Mouse (Mus musculus) heart, embryonic 15.5 days (tissue): ENCODE measurements around the gene Lig1. TPM values are rescaled to one million over a fixed set of nuclear protein-coding genes. Genes with fewer than 3 reads are reported as not detected.
"Not testable (repeated sequence)": the region's sequence is repeated elsewhere in the genome, so short reads cannot be mapped to it uniquely, and the experiment has no call there.

Experiments
- ATAC-seq: fragments of 200-750 bp; cut with Nextera tagmentation; replicated peaks from 2 replicates; pipeline ENCODE4 v1.8.0; 2017; ENCODE audit warnings: low read depth, moderate TSS enrichment; ENCODE audit not compliant: insufficient number of reproducible peaks, insufficient read depth, low FRiP score
- H3K27ac ChIP-seq: fragments of 300-500 bp; sonication (generic); 2 replicates; pipeline ENCODE4 v1.5.1; 2015; ENCODE audit warnings: mild to moderate bottlenecking, inconsistent platforms
- H3K27me3 ChIP-seq: fragments of 300-500 bp; sonication (generic); 2 replicates; pipeline ENCODE4 v1.6.1; 2015; ENCODE audit warnings: inconsistent platforms
- H3K36me3 ChIP-seq: fragments of 300-500 bp; sonication (generic); 2 replicates; pipeline ENCODE4 v1.6.1; 2015; ENCODE audit warnings: mild to moderate bottlenecking, inconsistent platforms
- H3K4me1 ChIP-seq: fragments of 300-500 bp; sonication (generic); replicated peaks from 2 replicates; pipeline ENCODE4 v1.6.1; 2015; ENCODE audit warnings: inconsistent platforms
- H3K4me2 ChIP-seq: fragments of 300-500 bp; sonication (generic); 2 replicates; pipeline ENCODE4 v1.6.1; 2015; ENCODE audit warnings: inconsistent platforms, mild to moderate bottlenecking, moderate library complexity
- H3K4me3 ChIP-seq: fragments of 300-500 bp; sonication (generic); 2 replicates; pipeline ENCODE4 v1.5.1; 2015; ENCODE audit warnings: mild to moderate bottlenecking, inconsistent platforms
- H3K9ac ChIP-seq: fragments of 300-500 bp; sonication (generic); 2 replicates; pipeline ENCODE4 v1.6.1; 2015; ENCODE audit warnings: mild to moderate bottlenecking, inconsistent platforms
- H3K9me3 ChIP-seq: fragments of 300-500 bp; sonication (generic); replicated peaks from 2 replicates; pipeline ENCODE4 v1.6.1; 2016; ENCODE audit warnings: inconsistent platforms
- WGBS: fragments of 180-500 bp; shearing (Covaris S2); methylation state at CpG from one replicate; pipeline ENCODE4 v1.1.7; 2015; ENCODE audit warnings: mixed read lengths; 5-methylcytosine and 5-hydroxymethylcytosine counted together
- polyA plus RNA-seq: library from polyadenylated mRNA; unstranded; fragments of >200 nt; fragmentation: Nextera tagmentation; extraction: Ambion mirVana; gene quantifications from 2 replicates; pipeline ENCODE4 v1.2.1, GENCODE M21; 2015

Gene Lig1
- polyA plus RNA-seq: 47.8 and 57.2 TPM in 2 replicates

GRCm38 (mm10) chr7:13277081-13277480 is at the start of gene Lig1:
Gene Lig1, plus strand, starts transcription at chr7:13277283.
- Histone ChIP-seq H3K36me3 (peaks cover 34% of the 10 kb centered on the region), H3K4me2 (peak within 1 kb of the TSS; percentile 87), H3K9ac (peak within 1 kb of the TSS; percentile 82), H3K27ac (peak within 1 kb of the TSS; percentile 96), H3K4me3 (peak within 1 kb of the TSS; percentile 91), H3K4me1 (peaks cover 7% of the 10 kb centered on the region), H3K27me3 (no peaks in the 10 kb centered on the region), H3K9me3 (no peaks in the 10 kb centered on the region)
- 94% methylated on average over 16 of the region's 16 CpGs for WGBS
- no peak for ATAC-seq

GRCm38 (mm10) chr7:13260746-13261700 is 16.1 kb upstream of the Lig1 start:
- Histone ChIP-seq H3K9ac (no peak overlapping the region), H3K4me3 (0 out of 2 replicates have a peak overlapping the region, but pooled peaks have one; percentile 2), H3K4me1 (no peaks in the 10 kb centered on the region), H3K27me3 (peaks cover 5% of the 10 kb centered on the region; the same call in 1 of the 2 replicates), H3K9me3 (no peaks in the 10 kb centered on the region), H3K4me2 (peak overlapping the region; percentile 30; the same call in 1 of the 2 replicates), H3K27ac (no peak overlapping the region), H3K36me3 (no peaks in the 10 kb centered on the region)
- no peak for ATAC-seq
- 43% methylated on average over 50 of the region's 50 CpGs for WGBS

- WGBS: 74% methylated on average over 5 of the region's 5 CpGs
Measured at GRCm38 (mm10) chr7:13263851-13264250, 13.2 kb upstream of the Lig1 start.

DNA sequence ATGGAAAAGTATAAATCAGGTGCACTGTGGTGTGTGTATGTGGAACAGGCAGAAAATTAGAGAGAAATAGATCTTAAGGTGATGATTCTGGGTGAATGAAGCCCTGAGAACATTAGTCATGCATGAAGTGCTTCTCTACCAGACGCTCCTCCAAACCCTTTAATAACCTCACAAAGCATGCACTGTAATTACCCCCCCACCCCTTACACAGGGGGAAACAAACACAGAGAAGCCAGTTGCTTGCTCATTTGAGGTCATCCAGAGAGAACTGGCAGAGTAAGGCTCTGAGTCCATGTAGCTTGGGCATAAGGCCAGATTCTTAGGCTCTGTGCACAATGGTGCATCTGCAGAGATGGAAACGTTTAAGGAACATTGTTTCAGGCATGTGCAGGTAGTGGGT is 12.7 kb upstream of the Lig1 start:
- no peaks in the 10 kb centered on the region for H3K36me3 ChIP-seq
- H3K4me2 ChIP-seq: no peak overlapping the region
- no peak overlapping the region for H3K4me3 ChIP-seq
- H3K9me3 ChIP-seq: no peaks in the 10 kb centered on the region
- no peak for ATAC-seq
- no peak overlapping the region for H3K27ac ChIP-seq
- 60% methylated on average over 2 of the region's 2 CpGs for WGBS
- no peak overlapping the region for H3K9ac ChIP-seq
- no peaks in the 10 kb centered on the region for H3K4me1 ChIP-seq
- H3K27me3 ChIP-seq: peaks cover 5% of the 10 kb centered on the region; the same call in 1 of the 2 replicates

More at GRCm38 (mm10) chr7:13263851-13264250, 13.2 kb upstream of the Lig1 start:
- Histone ChIP-seq H3K36me3 (no peaks in the 10 kb centered on the region), H3K4me3 (no peak overlapping the region), H3K4me2 (no peak overlapping the region), H3K27ac (no peak overlapping the region), H3K9ac (no peak overlapping the region), H3K27me3 (peaks cover 5% of the 10 kb centered on the region; the same call in 1 of the 2 replicates), H3K9me3 (no peaks in the 10 kb centered on the region), H3K4me1 (no peaks in the 10 kb centered on the region)
- no peak for ATAC-seq

DNA sequence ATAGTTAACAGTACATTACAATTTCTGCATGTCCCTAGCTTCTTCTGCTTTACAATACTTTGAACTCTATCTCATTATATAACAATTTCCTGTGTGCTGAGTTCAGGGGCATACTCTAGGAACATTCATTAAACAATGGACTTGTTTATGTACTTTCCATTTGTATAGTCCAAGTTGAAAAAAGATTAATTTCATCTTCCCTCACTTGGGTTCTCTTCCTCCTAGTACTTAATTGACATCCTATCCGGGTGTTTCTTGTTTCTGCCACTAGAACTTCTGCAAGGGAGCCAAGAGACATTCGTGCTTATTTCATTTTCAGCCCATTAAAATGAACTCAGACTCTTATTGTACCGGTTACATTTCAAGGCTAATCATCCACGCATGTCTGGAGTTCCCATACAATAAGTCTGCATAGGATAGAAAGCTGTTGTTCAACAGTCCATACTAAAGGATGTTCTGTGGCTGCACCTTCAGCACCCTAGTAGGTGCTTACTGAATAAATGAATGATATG is 8.3 kb upstream of the Lig1 start:
- ATAC-seq: no peak
- Histone ChIP-seq H3K27me3 (no peaks in the 10 kb centered on the region), H3K9me3 (no peaks in the 10 kb centered on the region), H3K9ac (no peak overlapping the region), H3K4me2 (no peak overlapping the region), H3K36me3 (0 out of 2 replicates have a peak, but pooled peaks cover 3% of the 10 kb centered on the region), H3K4me3 (no peak overlapping the region), H3K4me1 (no peaks in the 10 kb centered on the region), H3K27ac (no peak overlapping the region)
- 86% methylated on average over 4 of the region's 4 CpGs for WGBS

- Histone ChIP-seq H3K27me3 (no peaks in the 10 kb centered on the region), H3K9ac (no peak overlapping the region), H3K27ac (no peak overlapping the region), H3K9me3 (no peaks in the 10 kb centered on the region), H3K36me3 (peaks cover 6% of the 10 kb centered on the region; the same call in 1 of the 2 replicates), H3K4me3 (no peak overlapping the region), H3K4me2 (no peak overlapping the region), H3K4me1 (no peaks in the 10 kb centered on the region)
- no peak; the same call in 1 of the 2 replicates for ATAC-seq
- WGBS: 68% methylated on average over 11 of the region's 11 CpGs
Measured at GRCm38 (mm10) chr7:13269394-13269793, 7.7 kb upstream of the Lig1 start.

DNA sequence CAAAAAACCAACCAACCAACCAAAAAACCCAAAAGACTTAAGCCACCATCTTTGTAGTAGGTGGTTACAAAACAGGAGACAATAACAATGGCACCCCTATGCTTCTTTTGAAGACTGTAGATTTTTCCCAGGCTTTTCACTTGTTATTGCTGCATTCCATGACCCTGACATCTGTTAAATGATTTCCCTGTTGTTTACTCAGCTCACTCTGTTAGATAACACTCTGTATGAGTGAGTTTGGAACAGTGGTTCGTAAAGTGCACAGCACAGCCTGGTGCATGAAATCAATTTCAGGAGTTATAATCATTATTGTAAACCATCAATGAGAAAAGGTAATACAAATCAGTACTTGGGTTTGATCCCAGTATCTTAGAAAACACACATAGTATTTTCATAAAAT is 5.4 kb upstream of the Lig1 start:
- Histone ChIP-seq H3K9ac (no peak overlapping the region), H3K36me3 (peaks cover 29% of the 10 kb centered on the region), H3K4me3 (no peak overlapping the region), H3K4me1 (no peaks in the 10 kb centered on the region), H3K4me2 (no peak overlapping the region), H3K27me3 (no peaks in the 10 kb centered on the region), H3K9me3 (no peaks in the 10 kb centered on the region), H3K27ac (no peak overlapping the region)
- WGBS: 73% methylated on average over 1 of the region's 1 CpGs
- ATAC-seq: no peak

DNA sequence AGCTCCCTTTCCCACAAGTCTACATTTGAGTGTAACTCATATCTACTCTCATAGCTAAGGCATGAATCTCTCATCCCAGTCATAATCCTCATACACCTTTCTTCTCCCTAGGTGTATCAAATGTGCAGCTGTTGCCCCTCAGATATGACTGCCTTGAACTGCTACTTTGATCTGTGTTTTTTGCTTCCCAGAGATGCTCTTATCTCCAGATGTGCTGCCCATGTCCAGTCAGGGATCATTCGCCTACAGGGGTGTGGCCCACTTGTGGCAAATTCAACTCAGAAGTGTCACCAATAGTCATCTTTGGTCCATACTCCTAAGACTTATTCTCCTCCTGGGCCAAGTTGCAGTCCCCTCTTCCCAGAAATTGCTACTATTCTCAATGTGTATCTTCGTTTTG is 750 bp downstream of the Lig1 start:
- Histone ChIP-seq H3K4me2 (peak overlapping the region; percentile 87), H3K4me3 (peak overlapping the region; percentile 91), H3K9ac (peak overlapping the region; percentile 82), H3K36me3 (peaks cover 40% of the 10 kb centered on the region), H3K9me3 (no peaks in the 10 kb centered on the region), H3K27ac (peak overlapping the region; percentile 96), H3K4me1 (peaks cover 7% of the 10 kb centered on the region), H3K27me3 (no peaks in the 10 kb centered on the region)
- 12% methylated on average over 2 of the region's 2 CpGs for WGBS
- ATAC-seq: no peak

GRCm38 (mm10) chr7:13278308-13278891 is 1.3 kb downstream of the Lig1 start, which contains the start of gene Zswim9:
Gene Zswim9, minus strand, starts transcription at chr7:13278721.
- Histone ChIP-seq H3K4me1 (peaks cover 7% of the 10 kb centered on the region), H3K4me2 (peak within 1 kb of the TSS; percentile 87), H3K4me3 (peak within 1 kb of the TSS; percentile 91), H3K27ac (peak within 1 kb of the TSS; percentile 96), H3K36me3 (peaks cover 42% of the 10 kb centered on the region), H3K9ac (peak within 1 kb of the TSS; percentile 82), H3K9me3 (no peaks in the 10 kb centered on the region), H3K27me3 (no peaks in the 10 kb centered on the region)
- ATAC-seq: peak; percentile 97
- WGBS: under 1% methylated on average over 39 of the region's 39 CpGs

GRCm38 (mm10) chr7:13278957-13279356 is 1.9 kb downstream of the Lig1 start:
- peak; percentile 61 for ATAC-seq
- H3K4me1 ChIP-seq, H3K27me3 ChIP-seq, H3K9me3 ChIP-seq: not testable (repeated sequence)
- peak overlapping the region; percentile 96 for H3K27ac ChIP-seq
- peaks cover 38% of the 10 kb centered on the region for H3K36me3 ChIP-seq
- H3K4me3 ChIP-seq: peak overlapping the region; percentile 91
- peak overlapping the region; percentile 82 for H3K9ac ChIP-seq
- H3K4me2 ChIP-seq: peak overlapping the region; percentile 87
- under 1% methylated on average over 20 of the region's 29 CpGs for WGBS

DNA sequence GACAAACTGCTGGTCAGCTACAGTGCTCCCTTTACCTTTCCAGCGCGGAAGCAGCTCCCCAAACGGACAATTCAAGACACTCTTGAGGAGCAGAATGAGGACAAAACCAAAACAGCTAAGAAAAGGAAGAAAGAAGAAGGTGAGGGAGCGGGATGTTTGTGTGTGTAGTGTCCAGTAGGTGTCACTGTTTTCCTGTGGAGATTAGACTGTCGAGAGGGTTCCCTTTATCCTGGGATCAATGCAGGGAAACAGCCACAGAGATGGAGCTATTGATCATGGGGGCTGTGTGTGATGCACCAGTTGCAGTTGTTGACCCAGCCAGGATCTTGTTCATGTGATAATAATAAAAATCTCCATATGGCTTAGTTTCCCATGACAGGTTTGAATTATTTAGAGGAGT is 11.5 kb downstream of the Lig1 start:
- Histone ChIP-seq H3K36me3 (peaks cover 51% of the 10 kb centered on the region), H3K27ac (no peak overlapping the region), H3K4me3 (no peak overlapping the region), H3K4me2 (no peak overlapping the region), H3K9me3 (no peaks in the 10 kb centered on the region), H3K4me1 (no peaks in the 10 kb centered on the region), H3K27me3 (no peaks in the 10 kb centered on the region), H3K9ac (no peak overlapping the region)
- ATAC-seq: no peak
- WGBS: 55% methylated on average over 5 of the region's 5 CpGs
